Mouse (Mus musculus): Measurements from ENCODE around the gene Otof. TPM values are rescaled to one million over a fixed set of nuclear protein-coding genes. Genes with fewer than 3 reads are reported as not detected.

Otof gene
- polyA plus RNA-seq, 1 experiment from 2014 or later: 0.17 TPM

DNA sequence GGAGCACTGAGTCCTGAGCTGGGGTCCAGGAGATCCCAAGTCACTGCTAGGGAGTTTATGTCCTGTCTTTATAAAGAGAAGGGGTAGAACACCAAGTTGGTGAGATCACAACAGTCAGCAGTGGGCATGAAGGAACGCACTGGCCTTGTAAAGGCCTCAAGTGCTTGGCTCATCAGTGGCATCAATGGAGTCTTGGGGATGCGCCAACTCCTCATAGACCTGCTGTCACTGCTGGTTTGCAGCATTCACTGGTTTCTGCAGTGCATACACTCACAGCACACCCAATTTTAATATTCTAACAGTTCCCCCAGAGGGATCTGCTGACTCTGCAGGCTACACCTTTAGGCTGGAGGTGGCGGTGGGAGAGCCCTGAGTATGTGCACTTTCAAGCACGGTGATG lies 38.6 kb downstream of the Otof start:
- Histone ChIP-seq H3K27me3 (no peaks in the 10 kb centered on the region), H3K27ac (no peak overlapping the region), H3K9ac (no peak overlapping the region), H3K9me3 (replicated peaks) (no peaks in the 10 kb centered on the region), H3K4me1 (peaks cover 4% of the 10 kb centered on the region; the same call in 1 of the 2 replicates), H3K36me3 (no peaks in the 10 kb centered on the region), H3K4me3 (replicated peaks) (no peak overlapping the region), H3K4me2 (no peak overlapping the region)
- no peak for ATAC-seq (replicated peaks; ENCODE audit: low FRiP score)
- WGBS: 82% methylated on average over 4 of the region's 4 CpGs

DNA sequence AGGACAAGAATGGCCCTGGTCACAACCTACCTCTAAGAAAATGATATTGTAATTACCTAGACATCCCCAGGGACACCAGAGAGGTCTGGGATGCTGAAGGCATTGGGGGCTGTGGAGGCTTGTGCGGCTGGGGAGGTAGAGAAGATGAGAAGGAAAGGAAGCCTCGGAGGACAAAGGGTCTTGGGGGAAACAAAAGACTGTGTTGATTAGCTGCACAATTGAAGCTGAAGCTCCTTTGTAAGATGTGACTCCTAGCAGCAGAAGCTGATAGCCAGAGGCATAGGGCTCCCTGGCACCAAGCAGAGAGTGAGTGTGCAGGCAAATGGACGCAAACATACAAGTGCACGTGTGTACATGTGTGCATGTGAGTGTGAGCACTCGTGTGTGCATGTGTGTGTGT lies 45.1 kb downstream of the Otof start:
- no peak overlapping the region for H3K27ac ChIP-seq
- 67% methylated on average over 5 of the region's 5 CpGs for WGBS
- H3K4me1 ChIP-seq: no peaks in the 10 kb centered on the region
- H3K36me3 ChIP-seq: no peaks in the 10 kb centered on the region
- no peak overlapping the region for H3K9ac ChIP-seq
- H3K9me3 ChIP-seq (replicated peaks): no peaks in the 10 kb centered on the region
- no peak overlapping the region for H3K4me2 ChIP-seq
- no peak for ATAC-seq (replicated peaks; ENCODE audit: low FRiP score)
- no peak overlapping the region for H3K4me3 ChIP-seq (replicated peaks)
- no peaks in the 10 kb centered on the region for H3K27me3 ChIP-seq

DNA sequence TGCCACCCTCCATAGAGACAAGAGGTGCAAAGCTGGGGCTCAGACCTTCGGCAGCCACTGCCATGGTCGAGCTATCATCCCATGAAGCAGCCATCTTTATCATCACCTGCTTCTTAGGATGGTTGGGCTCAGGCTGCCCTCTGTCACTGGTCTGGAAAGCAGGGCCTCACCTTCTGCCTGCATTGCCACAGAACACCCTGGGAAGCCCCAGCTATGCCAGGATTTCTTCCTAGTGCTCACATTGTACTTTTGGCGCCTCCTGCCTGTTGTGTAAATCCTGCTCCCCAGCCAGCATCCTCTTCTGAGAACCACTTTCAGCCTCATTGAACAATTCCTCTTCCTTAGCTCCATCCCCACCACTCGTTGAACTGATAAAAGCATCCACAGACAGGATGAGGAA lies 45.9 kb downstream of the Otof start:
- no peak for ATAC-seq (replicated peaks; ENCODE audit: low FRiP score)
- Histone ChIP-seq H3K4me2 (no peak overlapping the region), H3K9ac (no peak overlapping the region), H3K27ac (no peak overlapping the region), H3K27me3 (no peaks in the 10 kb centered on the region), H3K4me3 (replicated peaks) (no peak overlapping the region), H3K36me3 (no peaks in the 10 kb centered on the region), H3K4me1 (no peaks in the 10 kb centered on the region), H3K9me3 (replicated peaks) (no peaks in the 10 kb centered on the region)
- 68% methylated on average over 4 of the region's 4 CpGs for WGBS

DNA sequence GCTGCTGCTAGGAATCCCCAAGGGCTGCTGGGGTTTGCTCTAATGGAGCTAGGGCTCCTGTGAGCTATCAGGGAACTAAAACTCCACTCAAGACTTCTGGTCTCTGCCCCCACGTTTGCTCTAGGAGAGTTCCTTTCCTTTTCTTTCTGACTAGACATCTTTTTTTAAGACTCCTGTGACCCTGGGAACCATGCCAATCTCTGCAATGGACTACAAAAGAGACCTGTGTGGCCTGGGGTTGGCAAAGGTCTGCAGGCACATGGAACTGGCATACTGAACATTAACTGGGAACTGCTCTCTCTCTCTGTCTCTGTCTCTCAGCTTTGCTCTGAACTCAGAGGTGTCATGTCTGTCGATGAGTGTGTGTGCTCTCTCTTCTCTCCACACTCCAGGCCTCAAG lies 46.4 kb downstream of the Otof start:
- Histone ChIP-seq H3K4me1 (no peaks in the 10 kb centered on the region), H3K4me2 (no peak overlapping the region), H3K36me3 (no peaks in the 10 kb centered on the region), H3K9me3 (replicated peaks) (no peaks in the 10 kb centered on the region), H3K27me3 (no peaks in the 10 kb centered on the region), H3K27ac (no peak overlapping the region), H3K9ac (no peak overlapping the region), H3K4me3 (replicated peaks) (no peak overlapping the region)
- 37% methylated on average over 2 of the region's 2 CpGs for WGBS
- no peak for ATAC-seq (replicated peaks; ENCODE audit: low FRiP score)

DNA sequence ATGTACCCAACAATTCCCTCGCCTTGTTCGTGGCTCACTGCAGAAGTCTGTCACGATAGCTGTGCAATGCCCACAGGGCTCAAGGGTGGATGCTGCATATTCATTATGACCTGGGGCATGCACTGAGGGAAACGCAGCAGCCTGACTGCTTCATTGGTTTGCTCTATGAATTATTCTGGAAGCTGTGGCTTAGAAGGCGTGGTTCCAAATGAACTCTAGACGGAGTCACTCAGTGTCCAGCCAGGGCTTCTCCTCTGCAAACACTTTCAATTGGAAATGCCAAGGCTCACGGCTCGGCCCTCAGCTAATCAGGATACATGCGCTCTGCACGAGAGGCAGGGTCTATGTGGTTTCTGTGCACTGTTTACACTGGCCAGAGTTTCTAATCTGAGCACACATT lies 50.2 kb downstream of the Otof start:
- 74% methylated on average over 10 of the region's 10 CpGs for WGBS
- Histone ChIP-seq H3K4me3 (replicated peaks) (no peak overlapping the region), H3K9me3 (replicated peaks) (no peaks in the 10 kb centered on the region), H3K27me3 (no peaks in the 10 kb centered on the region), H3K27ac (no peak overlapping the region), H3K9ac (no peak overlapping the region), H3K4me2 (no peak overlapping the region), H3K36me3 (no peaks in the 10 kb centered on the region), H3K4me1 (peaks cover 6% of the 10 kb centered on the region; the same call in 1 of the 2 replicates)
- ATAC-seq (replicated peaks; ENCODE audit: low FRiP score): no peak

DNA sequence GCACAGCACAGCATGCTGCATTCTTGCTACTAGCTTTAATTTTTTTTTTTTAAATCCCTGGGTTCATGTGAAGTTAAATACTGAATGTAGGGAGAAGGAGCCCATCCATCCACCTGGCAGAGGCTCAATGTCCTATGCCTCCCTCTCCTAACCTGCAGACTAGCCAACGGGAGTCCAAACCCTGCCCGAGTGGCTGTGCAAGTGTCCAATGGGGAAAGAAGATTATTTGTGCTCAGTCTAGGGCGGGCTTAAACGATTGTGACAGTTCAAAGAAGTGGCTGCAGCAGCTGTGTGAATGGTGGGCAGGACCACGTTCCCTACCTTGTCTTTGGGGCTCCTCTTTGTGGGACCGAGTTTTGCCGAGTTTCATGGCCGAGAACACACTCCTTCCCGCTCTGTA lies 54.9 kb downstream of the Otof start:
- Histone ChIP-seq H3K9me3 (replicated peaks) (no peaks in the 10 kb centered on the region), H3K9ac (no peak overlapping the region), H3K4me3 (replicated peaks) (no peak overlapping the region), H3K4me2 (no peak overlapping the region), H3K27ac (no peak overlapping the region), H3K27me3 (no peaks in the 10 kb centered on the region), H3K36me3 (no peaks in the 10 kb centered on the region), H3K4me1 (peaks cover 6% of the 10 kb centered on the region; the same call in 1 of the 2 replicates)
- ATAC-seq (replicated peaks; ENCODE audit: low FRiP score): no peak
- 21% methylated on average over 9 of the region's 9 CpGs for WGBS

DNA sequence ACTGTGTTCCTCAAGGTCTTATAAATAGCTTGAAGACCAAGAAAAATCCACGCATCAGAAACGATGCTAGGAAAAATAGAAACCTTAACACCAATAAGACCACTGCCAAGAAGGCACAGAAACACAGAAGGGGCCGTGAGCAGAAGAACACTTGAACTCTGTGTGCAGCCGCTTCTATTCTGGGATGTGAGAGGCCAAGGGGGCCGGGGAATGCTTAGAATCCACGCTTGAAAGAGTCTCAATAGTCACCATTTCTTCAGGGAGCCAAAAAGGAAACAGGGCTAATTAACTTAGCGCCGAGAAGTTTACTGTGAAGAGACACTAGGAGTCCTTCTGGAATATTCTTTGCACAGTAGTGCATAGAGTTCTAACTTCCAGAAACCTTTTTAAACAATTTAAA lies 60.6 kb downstream of the Otof start:
- no peak for ATAC-seq (replicated peaks; ENCODE audit: low FRiP score)
- no peak overlapping the region for H3K4me2 ChIP-seq

DNA sequence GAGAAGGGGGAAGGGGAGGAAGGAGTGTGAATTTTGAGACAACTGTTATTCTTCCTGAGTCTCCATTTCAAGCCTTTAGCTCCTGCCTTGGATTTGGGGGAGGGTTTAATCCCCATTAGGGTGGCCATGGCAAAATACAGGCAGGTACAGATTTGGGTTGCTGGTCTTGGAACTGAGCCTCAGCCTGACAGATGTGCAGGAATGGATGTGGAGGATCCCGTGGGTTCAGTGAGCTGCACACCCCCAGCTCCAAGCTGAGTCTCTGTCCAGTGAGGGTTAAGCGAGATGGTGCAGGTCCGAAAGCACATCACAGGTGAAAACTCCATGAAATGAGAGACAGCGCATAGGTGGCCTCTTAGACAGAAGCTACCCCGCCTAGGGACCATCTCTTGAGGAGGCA lies 61.2 kb downstream of the Otof start:
- no peaks in the 10 kb centered on the region for H3K36me3 ChIP-seq
- ATAC-seq (replicated peaks; ENCODE audit: low FRiP score): no peak
- H3K9me3 ChIP-seq (replicated peaks): no peaks in the 10 kb centered on the region
- H3K9ac ChIP-seq: no peak overlapping the region
- no peak overlapping the region for H3K27ac ChIP-seq
- H3K4me1 ChIP-seq: peaks cover 4% of the 10 kb centered on the region; the same call in 1 of the 2 replicates
- no peak overlapping the region for H3K4me2 ChIP-seq
- no peaks in the 10 kb centered on the region for H3K27me3 ChIP-seq
- H3K4me3 ChIP-seq (replicated peaks): no peak overlapping the region
- WGBS: 79% methylated on average over 5 of the region's 5 CpGs

More for the DNA sequence above, 60.6 kb downstream of the Otof start:
- WGBS: 29% methylated on average over 8 of the region's 8 CpGs
- no peaks in the 10 kb centered on the region for H3K36me3 ChIP-seq
- no peak overlapping the region for H3K27ac ChIP-seq
- H3K4me1 ChIP-seq: peaks cover 4% of the 10 kb centered on the region; the same call in 1 of the 2 replicates
- no peaks in the 10 kb centered on the region for H3K27me3 ChIP-seq
- no peak overlapping the region for H3K4me3 ChIP-seq (replicated peaks)
- no peaks in the 10 kb centered on the region for H3K9me3 ChIP-seq (replicated peaks)
- no peak overlapping the region for H3K9ac ChIP-seq

DNA sequence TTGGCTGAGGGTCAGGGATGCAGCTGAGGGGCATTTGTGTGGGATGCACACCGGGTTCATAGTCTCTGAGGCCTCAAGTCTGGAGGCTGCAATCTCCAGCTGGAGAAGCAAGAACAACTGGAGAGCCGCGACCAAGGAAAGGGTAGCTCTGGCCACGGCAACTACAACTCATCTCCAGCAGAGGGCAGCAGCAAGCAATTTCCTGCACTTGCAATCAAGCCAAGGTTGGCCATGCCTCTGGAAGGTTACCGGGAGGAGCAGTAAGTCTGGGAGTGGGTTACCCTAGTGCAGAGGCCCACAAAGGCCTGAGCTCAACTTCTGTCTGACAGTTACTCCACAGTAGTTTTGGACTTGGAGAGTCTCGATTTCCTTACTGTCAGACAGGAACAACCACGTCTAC lies 70.3 kb downstream of the Otof start:
- Histone ChIP-seq H3K4me3 (replicated peaks) (no peak overlapping the region), H3K9ac (no peak overlapping the region), H3K9me3 (replicated peaks) (no peaks in the 10 kb centered on the region), H3K4me1 (no peaks in the 10 kb centered on the region), H3K4me2 (no peak overlapping the region), H3K36me3 (no peaks in the 10 kb centered on the region), H3K27me3 (no peaks in the 10 kb centered on the region), H3K27ac (no peak overlapping the region)
- peak; percentile 40; the same call in 1 of the 2 replicates for ATAC-seq (replicated peaks; ENCODE audit: low FRiP score)
- WGBS: 27% methylated on average over 7 of the region's 7 CpGs

DNA sequence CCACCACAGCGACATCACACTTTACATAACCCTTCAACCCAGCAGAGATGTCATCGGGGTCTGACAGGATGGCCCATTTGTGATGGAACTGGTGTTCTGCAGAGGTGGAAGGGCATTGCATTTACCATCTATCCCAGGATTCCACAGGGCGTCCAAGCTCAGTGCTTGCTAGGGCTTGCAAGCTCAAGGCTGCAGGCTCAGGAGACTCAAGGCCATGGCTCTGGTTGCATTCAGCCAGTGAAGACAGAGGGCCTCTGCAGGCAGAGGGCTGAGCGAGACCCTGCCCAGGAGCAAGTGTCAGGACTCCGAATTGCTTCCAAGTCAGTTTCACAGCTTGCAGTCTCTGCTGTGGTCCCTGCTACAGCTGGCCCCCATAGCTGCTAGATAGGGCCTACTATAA lies 71.9 kb downstream of the Otof start:
- Histone ChIP-seq H3K4me3 (replicated peaks) (no peak overlapping the region), H3K9ac (no peak overlapping the region), H3K27me3 (no peaks in the 10 kb centered on the region), H3K9me3 (replicated peaks) (no peaks in the 10 kb centered on the region), H3K27ac (no peak overlapping the region), H3K4me2 (no peak overlapping the region), H3K4me1 (no peaks in the 10 kb centered on the region), H3K36me3 (no peaks in the 10 kb centered on the region)
- WGBS: 79% methylated on average over 5 of the region's 5 CpGs
- ATAC-seq (replicated peaks; ENCODE audit: low FRiP score): no peak

DNA sequence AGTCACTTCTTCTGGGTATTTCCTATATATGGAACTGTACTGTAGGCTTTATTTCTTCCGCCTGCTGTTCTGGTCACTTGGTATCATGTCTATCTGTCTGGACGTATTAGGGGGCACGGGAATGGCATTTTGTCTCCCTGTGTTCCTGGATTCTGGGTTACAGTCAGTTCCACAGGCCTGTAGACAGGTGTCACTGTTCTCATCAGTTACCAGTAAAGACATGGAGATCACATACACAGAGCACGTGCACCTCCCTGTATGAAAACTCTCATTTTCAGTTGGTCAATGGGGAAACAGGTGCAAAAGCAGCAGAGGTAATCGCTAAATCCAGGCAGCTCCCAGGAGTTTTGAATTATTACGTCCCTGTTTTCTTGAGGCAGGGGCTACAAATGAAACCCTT lies 74.0 kb downstream of the Otof start:
- H3K4me2 ChIP-seq: no peak overlapping the region
- no peak for ATAC-seq (replicated peaks; ENCODE audit: low FRiP score)
- H3K4me3 ChIP-seq (replicated peaks): no peak overlapping the region
- H3K4me1 ChIP-seq: peaks cover 10% of the 10 kb centered on the region
- no peak overlapping the region for H3K27ac ChIP-seq
- WGBS: 79% methylated on average over 6 of the region's 6 CpGs
- H3K9me3 ChIP-seq (replicated peaks): no peaks in the 10 kb centered on the region
- no peaks in the 10 kb centered on the region for H3K27me3 ChIP-seq
- no peak overlapping the region for H3K9ac ChIP-seq
- H3K36me3 ChIP-seq: no peaks in the 10 kb centered on the region

DNA sequence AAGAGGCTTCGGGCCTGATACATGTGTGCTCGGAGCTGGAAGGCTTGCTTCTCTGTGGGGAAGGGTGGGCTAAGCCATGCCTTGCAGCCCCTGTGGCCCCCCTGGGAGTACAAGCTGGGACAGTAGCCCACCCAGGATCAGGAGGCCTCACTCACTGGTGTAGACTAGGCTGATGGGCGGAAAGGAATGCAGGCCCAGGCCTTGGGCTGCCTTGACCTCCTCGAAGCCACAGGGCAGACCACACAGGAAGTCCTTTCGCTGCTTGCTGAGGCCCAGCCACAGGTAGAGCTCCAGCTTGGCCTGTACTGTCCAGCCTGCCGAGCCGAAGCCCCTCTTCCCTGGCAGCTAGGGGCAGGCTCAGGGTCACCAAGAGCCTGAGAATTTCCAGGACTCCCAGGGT lies 78.9 kb downstream of the Otof start:
- Histone ChIP-seq H3K36me3 (no peaks in the 10 kb centered on the region), H3K27ac (no peak overlapping the region), H3K4me2 (no peak overlapping the region), H3K9me3 (replicated peaks) (no peaks in the 10 kb centered on the region), H3K9ac (no peak overlapping the region), H3K4me3 (replicated peaks) (no peak overlapping the region), H3K27me3 (no peaks in the 10 kb centered on the region), H3K4me1 (peaks cover 11% of the 10 kb centered on the region)
- ATAC-seq (replicated peaks; ENCODE audit: low FRiP score): no peak; the same call in 1 of the 2 replicates
- 40% methylated on average over 7 of the region's 7 CpGs for WGBS

DNA sequence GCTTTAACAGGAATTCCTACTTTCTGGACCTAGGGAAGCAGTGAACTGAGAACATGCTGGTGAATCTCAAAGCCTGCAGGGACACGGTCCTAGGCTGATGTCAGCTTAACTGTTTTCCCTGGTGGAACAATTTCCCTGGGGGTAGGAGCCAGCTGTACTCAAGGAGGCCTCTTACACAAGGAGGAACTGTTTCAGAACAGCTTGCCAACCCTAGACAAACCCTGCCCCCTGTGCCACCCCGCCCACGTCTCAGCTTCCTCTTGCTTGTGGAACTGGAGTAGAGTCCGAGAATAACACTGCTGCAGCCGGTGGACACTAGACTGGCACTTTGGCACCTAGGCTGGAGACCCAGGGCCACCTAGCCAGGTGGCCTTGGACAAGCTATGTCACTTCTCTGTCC lies 92.3 kb downstream of the Otof start:
- Histone ChIP-seq H3K9ac (no peak overlapping the region), H3K4me1 (no peaks in the 10 kb centered on the region)
- WGBS: 65% methylated on average over 5 of the region's 5 CpGs

More for the DNA sequence above, 92.3 kb downstream of the Otof start:
- Histone ChIP-seq H3K4me2 (no peak overlapping the region), H3K36me3 (no peaks in the 10 kb centered on the region), H3K9me3 (replicated peaks) (no peaks in the 10 kb centered on the region), H3K4me3 (replicated peaks) (no peak overlapping the region), H3K27ac (no peak overlapping the region), H3K27me3 (no peaks in the 10 kb centered on the region)
- ATAC-seq (replicated peaks; ENCODE audit: low FRiP score): no peak

Data from kidney, embryonic 15.5 days (tissue).